Mouse (Mus musculus): ENCODE measurements at regions not wholly inside any gene's neighbourhood (a gene's known extent, or its start where the extent isn't known, plus 50 kb on each side); places are given as distances from the start of the nearest gene placed in this dataset.

- Histone ChIP-seq H3K27me3 (ENCODE audit: control insufficient read depth, insufficient read depth, low read length) (no peaks in the 10 kb centered on the region), H3K4me3 (ENCODE audit: low read depth, low read length) (no peak overlapping the region), H3K4me1 (ENCODE audit: control insufficient read depth, insufficient read depth, low read length) (no peaks in the 10 kb centered on the region), H3K36me3 (ENCODE audit: control insufficient read depth, insufficient read depth, low read length) (no peaks in the 10 kb centered on the region), H3K4me2 (no peak overlapping the region), H3K27ac (ENCODE audit: low read depth, low read length) (no peak overlapping the region), H3K9ac (ENCODE audit: low read depth, low read length) (no peak overlapping the region), H3K9me3 (replicated peaks; ENCODE audit: control insufficient read depth, low read length) (peaks cover 5% of the 10 kb centered on the region; the same call in 1 of the 2 replicates)
- ATAC-seq (replicated peaks; ENCODE audit: insufficient number of reproducible peaks, low FRiP score, low TSS enrichment): no peak
- WGBS (ENCODE audit: insufficient replicate concordance): 69% methylated on average over 3 of the region's 3 CpGs
Observed at GRCm38 (mm10) chr8:64542501-64542900, 150.4 kb downstream of the Cpe start.

GRCm38 (mm10) chr8:64539846-64540472 is 152.9 kb downstream of the Cpe start:
- Histone ChIP-seq H3K4me1 (ENCODE audit: control insufficient read depth, insufficient read depth, low read length) (no peaks in the 10 kb centered on the region), H3K9ac (ENCODE audit: low read depth, low read length) (no peak overlapping the region), H3K27ac (ENCODE audit: low read depth, low read length) (no peak overlapping the region), H3K4me2 (no peak overlapping the region), H3K9me3 (replicated peaks; ENCODE audit: control insufficient read depth, low read length) (peaks cover 5% of the 10 kb centered on the region; the same call in 1 of the 2 replicates), H3K36me3 (ENCODE audit: control insufficient read depth, insufficient read depth, low read length) (no peaks in the 10 kb centered on the region), H3K4me3 (ENCODE audit: low read depth, low read length) (no peak overlapping the region), H3K27me3 (ENCODE audit: control insufficient read depth, insufficient read depth, low read length) (no peaks in the 10 kb centered on the region)
- 72% methylated on average over 4 of the region's 4 CpGs for WGBS (ENCODE audit: insufficient replicate concordance)
- no peak for ATAC-seq (replicated peaks; ENCODE audit: insufficient number of reproducible peaks, low FRiP score, low TSS enrichment)

DNA sequence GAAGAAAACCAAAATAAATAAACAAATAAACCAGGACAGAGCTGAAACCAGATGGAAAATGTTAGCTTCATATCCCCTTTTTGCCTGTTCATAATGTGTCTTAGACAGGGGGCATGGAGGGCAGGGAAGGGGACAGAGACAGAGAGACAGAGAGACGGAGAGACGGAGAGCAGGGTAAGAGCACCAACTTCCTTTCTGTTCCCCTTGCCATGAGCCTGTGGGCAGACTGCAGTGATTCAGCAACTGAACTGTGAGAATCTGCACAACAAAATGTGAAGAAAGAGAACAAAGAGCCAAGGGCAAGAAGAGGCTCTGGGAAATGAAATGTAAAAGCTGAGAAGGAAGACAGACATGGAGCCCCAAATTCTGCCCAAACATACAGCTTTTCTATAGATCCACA is 161.1 kb downstream of the Cpe start:
- 69% methylated on average over 2 of the region's 2 CpGs for WGBS (ENCODE audit: insufficient replicate concordance)
- Histone ChIP-seq H3K9ac (ENCODE audit: low read depth, low read length) (no peak overlapping the region), H3K9me3 (replicated peaks; ENCODE audit: control insufficient read depth, low read length) (no peaks in the 10 kb centered on the region), H3K27me3 (ENCODE audit: control insufficient read depth, insufficient read depth, low read length) (no peaks in the 10 kb centered on the region), H3K4me2 (no peak overlapping the region), H3K27ac (ENCODE audit: low read depth, low read length) (no peak overlapping the region; the same call in 1 of the 2 replicates), H3K36me3 (ENCODE audit: control insufficient read depth, insufficient read depth, low read length) (no peaks in the 10 kb centered on the region), H3K4me3 (ENCODE audit: low read depth, low read length) (no peak overlapping the region), H3K4me1 (ENCODE audit: control insufficient read depth, insufficient read depth, low read length) (no peaks in the 10 kb centered on the region)
- no peak for ATAC-seq (replicated peaks; ENCODE audit: insufficient number of reproducible peaks, low FRiP score, low TSS enrichment)

DNA sequence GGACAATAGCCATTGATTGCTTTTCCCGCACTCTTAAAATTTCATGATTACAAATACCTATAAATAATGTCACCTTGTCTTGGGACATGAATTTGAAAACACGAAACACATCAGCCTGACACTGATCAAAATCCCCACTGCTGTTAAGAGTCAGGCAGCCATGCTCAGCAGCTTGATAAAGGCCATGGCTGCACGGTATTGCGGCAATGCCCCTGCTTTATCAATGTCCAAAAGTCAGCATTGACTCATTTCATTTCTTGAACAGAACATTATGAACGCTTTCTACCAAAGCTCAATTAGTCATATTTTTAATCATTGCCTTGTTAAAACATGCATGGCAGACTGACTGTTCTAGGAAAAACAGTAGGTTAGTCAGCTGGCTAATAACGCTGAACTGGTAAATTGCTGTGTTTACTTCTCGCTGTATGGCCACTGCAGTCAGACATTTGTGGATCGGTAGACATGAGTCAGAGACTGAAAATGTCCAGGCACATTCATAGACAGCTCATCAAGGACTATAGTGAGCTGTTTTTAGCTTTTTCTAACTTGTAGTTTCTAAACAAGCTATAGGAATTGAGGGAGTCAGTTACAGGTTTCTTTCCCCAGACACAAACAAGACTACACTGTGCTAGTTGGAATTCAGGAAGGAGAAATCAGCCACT is 170.3 kb downstream of the Cpe start:
- Histone ChIP-seq H3K27me3 (ENCODE audit: control insufficient read depth, insufficient read depth, low read length) (no peaks in the 10 kb centered on the region), H3K36me3 (ENCODE audit: control insufficient read depth, insufficient read depth, low read length) (no peaks in the 10 kb centered on the region), H3K4me2 (no peak overlapping the region), H3K9ac (ENCODE audit: low read depth, low read length) (no peak overlapping the region), H3K9me3 (replicated peaks; ENCODE audit: control insufficient read depth, low read length) (no peaks in the 10 kb centered on the region), H3K4me3 (ENCODE audit: low read depth, low read length) (no peak overlapping the region), H3K27ac (ENCODE audit: low read depth, low read length) (no peak overlapping the region), H3K4me1 (ENCODE audit: control insufficient read depth, insufficient read depth, low read length) (no peaks in the 10 kb centered on the region)
- ATAC-seq (replicated peaks; ENCODE audit: insufficient number of reproducible peaks, low FRiP score, low TSS enrichment): no peak
- WGBS (ENCODE audit: insufficient replicate concordance): 66% methylated on average over 8 of the region's 8 CpGs

- H3K36me3 ChIP-seq (ENCODE audit: control insufficient read depth, insufficient read depth, low read length): no peaks in the 10 kb centered on the region
- 69% methylated on average over 1 of the region's 1 CpGs for WGBS (ENCODE audit: insufficient replicate concordance)
Observed at GRCm38 (mm10) chr8:64519650-64520049, 173.2 kb downstream of the Cpe start.

DNA sequence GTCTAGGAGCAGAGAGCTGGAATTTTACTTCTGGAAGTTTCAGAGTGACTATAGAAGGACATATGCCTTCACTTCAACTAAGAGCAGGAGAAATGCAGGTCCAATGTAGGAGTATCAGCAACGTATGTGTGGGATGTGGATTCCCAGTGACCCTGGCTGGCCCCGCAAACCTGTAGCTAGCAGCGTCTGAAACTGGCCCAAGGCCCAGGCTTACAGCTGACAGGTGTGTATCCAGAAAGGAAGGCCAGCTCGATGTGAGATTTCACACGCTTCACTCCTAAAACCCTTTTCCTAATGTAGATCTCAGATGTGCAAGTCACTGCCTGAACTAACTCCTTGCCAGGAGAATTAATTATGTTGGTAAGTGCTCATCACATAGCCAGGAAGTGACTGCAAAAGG is 176.9 kb downstream of the Cpe start:
- Histone ChIP-seq H3K27me3 (ENCODE audit: control insufficient read depth, insufficient read depth, low read length) (no peaks in the 10 kb centered on the region), H3K4me2 (no peak overlapping the region), H3K4me1 (ENCODE audit: control insufficient read depth, insufficient read depth, low read length) (no peaks in the 10 kb centered on the region; the same call in 1 of the 2 replicates), H3K27ac (ENCODE audit: low read depth, low read length) (no peak overlapping the region), H3K36me3 (ENCODE audit: control insufficient read depth, insufficient read depth, low read length) (no peaks in the 10 kb centered on the region), H3K9me3 (replicated peaks; ENCODE audit: control insufficient read depth, low read length) (no peaks in the 10 kb centered on the region), H3K4me3 (ENCODE audit: low read depth, low read length) (no peak overlapping the region), H3K9ac (ENCODE audit: low read depth, low read length) (no peak overlapping the region)
- ATAC-seq (replicated peaks; ENCODE audit: insufficient number of reproducible peaks, low FRiP score, low TSS enrichment): no peak
- 68% methylated on average over 5 of the region's 5 CpGs for WGBS (ENCODE audit: insufficient replicate concordance)

More at GRCm38 (mm10) chr8:64519650-64520049, 173.2 kb downstream of the Cpe start:
- no peak overlapping the region for H3K9ac ChIP-seq (ENCODE audit: low read depth, low read length)
- H3K4me3 ChIP-seq (ENCODE audit: low read depth, low read length): no peak overlapping the region
- H3K27ac ChIP-seq (ENCODE audit: low read depth, low read length): no peak overlapping the region
- H3K27me3 ChIP-seq (ENCODE audit: control insufficient read depth, insufficient read depth, low read length): no peaks in the 10 kb centered on the region
- no peaks in the 10 kb centered on the region; the same call in 1 of the 2 replicates for H3K4me1 ChIP-seq (ENCODE audit: control insufficient read depth, insufficient read depth, low read length)
- H3K4me2 ChIP-seq: no peak overlapping the region
- H3K9me3 ChIP-seq (replicated peaks; ENCODE audit: control insufficient read depth, low read length): no peaks in the 10 kb centered on the region
- ATAC-seq (replicated peaks; ENCODE audit: insufficient number of reproducible peaks, low FRiP score, low TSS enrichment): no peak

GRCm38 (mm10) chr8:64497281-64498060 is 195.4 kb downstream of the Cpe start:
- Histone ChIP-seq H3K27me3 (ENCODE audit: control insufficient read depth, insufficient read depth, low read length) (no peaks in the 10 kb centered on the region), H3K27ac (ENCODE audit: low read depth, low read length) (no peak overlapping the region), H3K4me2 (no peak overlapping the region), H3K9me3 (replicated peaks; ENCODE audit: control insufficient read depth, low read length) (no peaks in the 10 kb centered on the region), H3K9ac (ENCODE audit: low read depth, low read length) (no peak overlapping the region), H3K4me1 (ENCODE audit: control insufficient read depth, insufficient read depth, low read length) (no peaks in the 10 kb centered on the region), H3K4me3 (ENCODE audit: low read depth, low read length) (no peak overlapping the region), H3K36me3 (ENCODE audit: control insufficient read depth, insufficient read depth, low read length) (no peaks in the 10 kb centered on the region)
- no peak for ATAC-seq (replicated peaks; ENCODE audit: insufficient number of reproducible peaks, low FRiP score, low TSS enrichment)
- 60% methylated on average over 6 of the region's 6 CpGs for WGBS (ENCODE audit: insufficient replicate concordance)

DNA sequence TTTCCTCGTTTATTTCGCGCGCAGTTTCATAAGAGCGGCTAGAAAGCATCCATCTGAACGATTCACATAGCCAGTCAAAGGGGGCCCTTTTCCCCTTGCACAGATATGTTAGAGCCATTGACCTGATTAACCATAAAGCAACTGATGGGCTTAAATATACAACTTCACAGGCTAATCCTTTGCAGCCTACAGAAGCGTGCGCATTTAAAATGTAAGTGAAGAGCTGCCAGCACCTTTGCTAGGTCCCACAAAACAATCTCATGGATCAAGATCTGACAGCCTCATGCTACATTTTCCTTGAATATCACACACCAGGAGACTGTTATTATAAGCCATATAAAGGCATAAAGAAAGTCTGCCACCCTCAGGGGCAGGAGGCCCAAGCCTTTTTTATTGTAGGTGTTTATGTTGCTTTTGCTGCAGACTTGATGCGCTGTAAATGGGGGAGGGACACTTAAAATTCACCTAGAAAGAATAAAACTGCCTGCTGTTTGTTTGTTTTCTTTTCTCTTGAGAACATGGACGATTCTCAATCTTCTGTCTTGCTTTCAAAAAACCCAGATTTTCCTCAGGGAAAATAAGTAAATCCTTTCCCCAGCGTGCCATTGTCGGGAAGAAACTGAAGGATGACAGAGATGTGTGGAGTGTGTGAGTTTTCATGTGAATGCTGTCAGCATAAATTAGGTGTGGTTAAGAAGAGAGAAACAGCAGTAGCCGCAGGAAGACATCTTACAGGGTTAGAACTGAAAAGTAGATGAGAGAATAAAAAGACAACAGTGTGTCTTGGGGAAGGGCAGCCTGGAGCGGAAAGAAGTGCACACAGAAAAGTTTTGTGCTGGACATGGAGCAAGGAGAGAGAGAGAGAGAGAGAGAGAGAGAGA is 196.3 kb downstream of the Cpe start:
- WGBS (ENCODE audit: insufficient replicate concordance): 69% methylated on average over 14 of the region's 14 CpGs
- Histone ChIP-seq H3K27ac (ENCODE audit: low read depth, low read length) (no peak overlapping the region), H3K27me3 (ENCODE audit: control insufficient read depth, insufficient read depth, low read length) (no peaks in the 10 kb centered on the region), H3K4me3 (ENCODE audit: low read depth, low read length) (no peak overlapping the region), H3K4me2 (no peak overlapping the region), H3K9ac (ENCODE audit: low read depth, low read length) (no peak overlapping the region), H3K4me1 (ENCODE audit: control insufficient read depth, insufficient read depth, low read length) (no peaks in the 10 kb centered on the region), H3K9me3 (replicated peaks; ENCODE audit: control insufficient read depth, low read length) (no peaks in the 10 kb centered on the region), H3K36me3 (ENCODE audit: control insufficient read depth, insufficient read depth, low read length) (no peaks in the 10 kb centered on the region)
- ATAC-seq (replicated peaks; ENCODE audit: insufficient number of reproducible peaks, low FRiP score, low TSS enrichment): no peak
